8 mouse cellular contexts compared by ENCODE assay signal in the genomic region with DNA sequence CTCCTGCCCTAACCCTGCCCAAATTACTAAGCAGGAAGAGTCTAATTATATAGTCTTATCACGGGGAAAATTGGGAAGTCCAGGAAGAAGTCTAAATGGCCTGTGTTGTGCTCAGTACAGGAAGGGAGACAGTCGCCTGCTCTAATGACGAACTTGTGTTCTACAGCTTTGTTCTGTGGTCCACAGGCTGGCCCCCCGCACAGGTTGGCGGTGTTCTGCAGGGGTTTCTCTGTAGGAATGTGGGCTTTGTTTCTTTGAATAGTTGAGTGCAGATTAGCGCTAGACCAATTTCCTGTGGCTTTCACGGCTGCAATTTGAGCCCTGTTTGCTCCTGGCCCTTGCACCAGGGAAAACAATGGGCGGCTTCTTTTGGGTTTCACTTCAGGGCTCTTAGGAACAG. TPM values are rescaled to one million over a fixed set of nuclear protein-coding genes. Genes with fewer than 3 reads are reported as not detected.
DNase-seq lines count a peak whose midpoint lies in the region; ATAC-seq and TF ChIP-seq lines count a peak whose summit lies in the region.

No protein-coding gene starts in this region.

- H3K4me1 ChIP-seq in midbrain, embryonic 10.5 days, result peaks cover 42% of the 10 kb centered on the region
- peaks cover 8% of the 10 kb centered on the region; the same call in 1 of the 2 replicates for H3K4me1 ChIP-seq in midbrain, postnatal 0 days (ENCODE audit: insufficient read depth, low read length)
- H3K4me1 ChIP-seq in forebrain, embryonic 13.5 days, result peaks cover 21% of the 10 kb centered on the region
- peaks cover 6% of the 10 kb centered on the region; the same call in 1 of the 2 replicates for H3K4me1 ChIP-seq in intestine, postnatal 0 days (replicated peaks; ENCODE audit: control insufficient read depth, insufficient read depth, low read length)
- peaks cover 24% of the 10 kb centered on the region for H3K4me1 ChIP-seq in stomach, embryonic 15.5 days

- no peaks in the 10 kb centered on the region for H3K9me3 ChIP-seq in midbrain, embryonic 10.5 days (replicated peaks)
- H3K9me3 ChIP-seq in midbrain, postnatal 0 days (ENCODE audit: low read length), result no peaks in the 10 kb centered on the region
- H3K9me3 ChIP-seq in forebrain, embryonic 13.5 days (replicated peaks), result no peaks in the 10 kb centered on the region
- no peaks in the 10 kb centered on the region for H3K9me3 ChIP-seq in intestine, postnatal 0 days (ENCODE audit: control insufficient read depth)
- H3K9me3 ChIP-seq in stomach, embryonic 15.5 days, result no peaks in the 10 kb centered on the region

- H3K36me3 ChIP-seq in midbrain, embryonic 10.5 days, result no peaks in the 10 kb centered on the region
- no peaks in the 10 kb centered on the region for H3K36me3 ChIP-seq in midbrain, postnatal 0 days (ENCODE audit: insufficient read depth, low read length)
- no peaks in the 10 kb centered on the region for H3K36me3 ChIP-seq in forebrain, embryonic 13.5 days (ENCODE audit: poor library complexity, severe bottlenecking)
- H3K36me3 ChIP-seq in intestine, postnatal 0 days (ENCODE audit: control insufficient read depth, insufficient read depth), result no peaks in the 10 kb centered on the region
- H3K36me3 ChIP-seq in stomach, embryonic 15.5 days, result no peaks in the 10 kb centered on the region

- DNase-seq in midbrain, embryonic 10.5 days (ENCODE audit: low spot score), result no peak
- no peak for DNase-seq in midbrain, postnatal 0 days (ENCODE audit: low spot score)
- no peak for DNase-seq in frontal cortex, postnatal 10 days (ENCODE audit: low spot score in 2 of 2)
- DNase-seq in cerebellum, postnatal 10 days, result no peak

- peak overlapping the region; percentile 52 for H3K27ac ChIP-seq in midbrain, embryonic 10.5 days (replicated peaks)
- no peak overlapping the region for H3K27ac ChIP-seq in midbrain, postnatal 0 days (ENCODE audit: low read depth, low read length)
- no peak overlapping the region for H3K27ac ChIP-seq in forebrain, embryonic 13.5 days
- no peak overlapping the region for H3K27ac ChIP-seq in intestine, postnatal 0 days (ENCODE audit: low read depth, low read length)
- H3K27ac ChIP-seq in stomach, embryonic 15.5 days, result peak overlapping the region; percentile 18; the same call in 1 of the 2 replicates

- peak overlapping the region; percentile 20 for H3K4me3 ChIP-seq in midbrain, embryonic 10.5 days
- H3K4me3 ChIP-seq in midbrain, postnatal 0 days (ENCODE audit: low read depth, low read length), result no peak overlapping the region
- H3K4me3 ChIP-seq in forebrain, embryonic 13.5 days, result no peak overlapping the region
- H3K4me3 ChIP-seq in intestine, postnatal 0 days (ENCODE audit: low read depth, low read length), result no peak overlapping the region
- H3K4me3 ChIP-seq in stomach, embryonic 15.5 days (replicated peaks), result no peak overlapping the region

- no peak overlapping the region for H3K4me2 ChIP-seq in midbrain, postnatal 0 days (ENCODE audit: low read depth, low read length, poor library complexity, severe bottlenecking)
- H3K4me2 ChIP-seq in forebrain, embryonic 13.5 days, result peak overlapping the region; percentile 49
- peak overlapping the region; percentile 37 for H3K4me2 ChIP-seq in intestine, postnatal 0 days (replicated peaks; ENCODE audit: low read depth)
- peak overlapping the region; percentile 36 for H3K4me2 ChIP-seq in stomach, embryonic 15.5 days

- WGBS in midbrain, embryonic 10.5 days, result under 1% methylated on average over 8 of the region's 8 CpGs
- 17% methylated on average over 8 of the region's 8 CpGs for WGBS in midbrain, postnatal 0 days
- WGBS in forebrain, embryonic 13.5 days, result 2% methylated on average over 8 of the region's 8 CpGs
- WGBS in intestine, postnatal 0 days, result 18% methylated on average over 8 of the region's 8 CpGs
- WGBS in stomach, embryonic 15.5 days, result 13% methylated on average over 8 of the region's 8 CpGs

- no peak overlapping the region for H3K9ac ChIP-seq in midbrain, postnatal 0 days (replicated peaks; ENCODE audit: low read length, poor library complexity, severe bottlenecking)
- peak overlapping the region; percentile 30; the same call in 1 of the 2 replicates for H3K9ac ChIP-seq in forebrain, embryonic 13.5 days
- H3K9ac ChIP-seq in intestine, postnatal 0 days (ENCODE audit: low read depth, low read length), result no peak overlapping the region
- H3K9ac ChIP-seq in stomach, embryonic 15.5 days, result no peak overlapping the region

- peaks cover 96% of the 10 kb centered on the region for H3K27me3 ChIP-seq in midbrain, embryonic 10.5 days (ENCODE audit: low read depth, poor library complexity, severe bottlenecking)
- H3K27me3 ChIP-seq in midbrain, postnatal 0 days (ENCODE audit: insufficient read depth, low read length), result peaks cover 3% of the 10 kb centered on the region; the same call in 1 of the 2 replicates
- peaks cover 21% of the 10 kb centered on the region; the same call in 1 of the 2 replicates for H3K27me3 ChIP-seq in forebrain, embryonic 13.5 days
- no peaks in the 10 kb centered on the region for H3K27me3 ChIP-seq in intestine, postnatal 0 days (replicated peaks; ENCODE audit: control insufficient read depth, insufficient read depth, low read length)
- no peaks in the 10 kb centered on the region for H3K27me3 ChIP-seq in stomach, embryonic 15.5 days (replicated peaks)

- no peak for ATAC-seq in midbrain, postnatal 0 days (ENCODE audit: low FRiP score)
- ATAC-seq in forebrain, embryonic 13.5 days, result 0 out of 2 replicates have a peak, but pooled peaks have one; percentile 41
- ATAC-seq in intestine, postnatal 0 days, result no peak
- peak; percentile 44; the same call in 1 of the 2 replicates for ATAC-seq in stomach, embryonic 15.5 days (ENCODE audit: insufficient read depth, low FRiP score, low read depth)
- no peak for ATAC-seq in granulocyte monocyte progenitor cell, adult 5-6 weeks (replicated peaks; ENCODE audit: poor library complexity, severe bottlenecking)

- no peak for TF ChIP-seq CTCF in midbrain, postnatal 0 days (IDR thresholded peaks at IDR 0.05)
- TF ChIP-seq CTCF in intestine, postnatal 0 days (IDR thresholded peaks at IDR 0.05; ENCODE audit: low read depth), result no peak

RNA-seq across cellular contexts. Expression of a gene that starts 17.3 kb away (rescaled TPM):
- polyA plus RNA-seq in midbrain, embryonic 10.5 days (2016; fragmentation: Nextera tagmentation; extraction: Ambion mirVana), result 18.2 and 19.6 TPM in 2 replicates
- 24.9 and 31.9 TPM in 2 replicates for total RNA-seq in midbrain, postnatal 0 days (2014; rRNA removed)
- 5.9 TPM in 2 replicates for polyA plus RNA-seq in midbrain, postnatal 0 days (2015; fragmentation: Nextera tagmentation; extraction: Ambion mirVana)
- polyA plus RNA-seq in forebrain, embryonic 13.5 days (2015; fragmentation: Nextera tagmentation; extraction: Ambion mirVana), result 6.1 and 9.8 TPM in 2 replicates
- 7.9 and 9.2 TPM in 2 replicates for polyA plus RNA-seq in intestine, postnatal 0 days (2015; fragmentation: Nextera tagmentation; extraction: Ambion mirVana)
- 13.6 and 15.2 TPM in 2 replicates for polyA plus RNA-seq in stomach, embryonic 15.5 days (2015; fragmentation: Nextera tagmentation; extraction: Ambion mirVana)
- 2.1 and 3.7 TPM in 2 replicates for total RNA-seq in granulocyte monocyte progenitor cell, adult 5-6 weeks (2014; fragmentation: Nextera tagmentation)
- total RNA-seq in granulocyte monocyte progenitor cell, adult 5-6 weeks (2017), result 2.6 and 3.1 TPM in 2 replicates

Comparison
In these comparisons a context has a peak if more than half of its experiments do, and no peak if none do; other contexts are left out.
1. H3K27ac ChIP-seq: peak in midbrain, embryonic 10.5 days (single experiment) and stomach, embryonic 15.5 days (single experiment); none in midbrain, postnatal 0 days (single experiment), forebrain, embryonic 13.5 days (single experiment) and intestine, postnatal 0 days (single experiment).
2. ATAC-seq: peak in forebrain, embryonic 13.5 days (single experiment) and stomach, embryonic 15.5 days (single experiment); none in midbrain, postnatal 0 days (single experiment), intestine, postnatal 0 days (single experiment) and granulocyte monocyte progenitor cell, adult 5-6 weeks (single experiment).